19 mouse cellular contexts compared by ENCODE assay signal in genomic region chr2:71201886-71202285, GRCm38 (mm10).
"Had no signal": no experiment of that assay in that cellular context is flagged by ENCODE, and none has a peak within 500 bp of the region (broad histone marks: within the 10 kb centered on the region; RNA-seq: fewer than 3 reads in every experiment).

No protein-coding gene starts in this region.

- DNase-seq: liver, postnatal 0 days; lung, adult 2 months; lung, postnatal 4 days; retina, postnatal 1 day; right cerebral cortex, adult 18-20 months; right cerebral cortex, postnatal 25 days; right cerebral cortex, postnatal 4 days; spleen, adult 18-20 months; thymus, adult 18-20 months; thymus, postnatal 14 days; thymus, postnatal 36 days had no signal

- H3K4me1 ChIP-seq: midbrain, embryonic 10.5 days; midbrain, embryonic 13.5 days; neural tube, embryonic 15.5 days had no signal

- ATAC-seq: liver, postnatal 0 days; lung, postnatal 0 days; midbrain, embryonic 13.5 days; midbrain, embryonic 16.5 days had no signal

- H3K4me3 ChIP-seq: lung, embryonic 15.5 days; midbrain, embryonic 10.5 days; midbrain, embryonic 13.5 days; myocyte; neural tube, embryonic 13.5 days; neural tube, embryonic 15.5 days had no signal

- H3K4me2 ChIP-seq: lung, embryonic 15.5 days; midbrain, embryonic 13.5 days; neural tube, embryonic 13.5 days; neural tube, embryonic 15.5 days had no signal

- H3K36me3 ChIP-seq: lung, embryonic 15.5 days; midbrain, embryonic 10.5 days; midbrain, embryonic 13.5 days; neural tube, embryonic 13.5 days; neural tube, embryonic 15.5 days had no signal

- H3K9me3 ChIP-seq: lung, embryonic 15.5 days; midbrain, embryonic 10.5 days; midbrain, embryonic 13.5 days; neural tube, embryonic 13.5 days; neural tube, embryonic 15.5 days had no signal

- H3K9ac ChIP-seq: liver, postnatal 0 days; lung, embryonic 15.5 days; midbrain, embryonic 13.5 days; neural tube, embryonic 13.5 days; neural tube, embryonic 15.5 days had no signal

- H3K27ac ChIP-seq: lung, embryonic 15.5 days; midbrain, embryonic 10.5 days; midbrain, embryonic 13.5 days; neural tube, embryonic 13.5 days; neural tube, embryonic 15.5 days had no signal

- H3K27me3 ChIP-seq: lung, embryonic 15.5 days; midbrain, embryonic 13.5 days; neural tube, embryonic 13.5 days; neural tube, embryonic 15.5 days had no signal
